Mouse (Mus musculus): ENCODE measurements at regions not wholly inside any gene's neighbourhood (a gene's known extent, or its start where the extent isn't known, plus 50 kb on each side); places are given as distances from the start of the nearest gene placed in this dataset.

DNA sequence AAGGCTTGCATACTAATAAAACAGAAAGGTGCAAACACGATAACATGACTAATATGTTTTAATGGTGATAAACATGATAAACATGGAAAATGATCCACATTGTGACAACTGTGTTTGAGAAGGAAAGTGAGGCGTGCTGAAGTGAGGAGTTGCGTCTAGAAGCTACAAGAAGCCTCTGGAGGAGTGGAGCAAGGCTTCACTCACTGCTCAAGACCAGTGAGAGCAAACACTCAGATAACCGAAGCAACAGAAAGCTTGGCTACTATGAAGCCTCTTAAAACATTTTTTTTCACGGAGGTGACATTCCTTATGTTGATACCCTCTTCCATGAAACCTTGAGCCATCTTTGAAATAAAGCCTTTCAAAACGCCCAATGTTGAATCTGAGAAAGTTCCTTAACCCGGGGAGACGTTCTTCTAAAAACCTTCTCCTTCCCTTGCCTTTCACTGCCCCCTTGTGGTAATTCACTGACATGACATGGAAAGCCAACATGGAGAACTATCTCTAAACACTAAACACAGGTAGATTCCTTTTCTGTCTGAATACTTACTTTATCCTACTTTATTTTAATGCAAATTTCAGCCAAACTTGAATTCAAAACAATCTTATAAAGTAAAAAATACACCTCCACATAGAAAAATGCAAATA lies 128.6 kb downstream of the Cenpc1 start:
- TF ChIP-seq CTCF (conservative IDR thresholded peaks at IDR 0.05; ENCODE audit: low read length), result peak; percentile 95
- no peak for TF ChIP-seq NANOG (IDR thresholded peaks at IDR 0.05; ENCODE audit: borderline replicate concordance, low read length)
- no peak for TF ChIP-seq POU5F1 (IDR thresholded peaks at IDR 0.05; ENCODE audit: borderline replicate concordance, low read length)
